Mouse (Mus musculus): Measurements from ENCODE around the gene Gm44596.

DNA sequence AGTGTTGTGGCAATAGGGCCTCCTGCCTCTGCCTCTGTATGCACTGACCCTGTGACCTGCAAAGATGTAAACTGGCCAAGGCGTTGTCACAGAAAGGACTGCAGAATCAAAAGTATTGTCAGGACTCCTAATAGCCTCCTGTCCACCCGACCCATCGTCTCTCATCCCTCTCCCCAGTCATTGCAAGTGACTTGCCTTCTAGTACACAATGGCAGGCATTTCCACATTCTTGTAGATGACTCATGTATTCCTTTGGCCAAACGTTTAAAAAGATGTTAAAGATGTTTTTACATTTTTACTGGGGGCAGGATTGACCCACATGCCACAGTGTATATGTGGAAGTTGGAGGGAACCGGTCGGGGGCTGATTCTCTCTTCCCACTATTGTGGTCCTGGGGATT lies 10.6 kb upstream of the Gm44596 start:
- no peak for TF ChIP-seq GATA1 (IDR thresholded peaks at IDR 0.05; ENCODE audit: borderline replicate concordance, low read length)
- no peak for TF ChIP-seq FLI1 (IDR thresholded peaks at IDR 0.05; ENCODE audit: low read length)

Data from megakaryocyte, embryonic 14.5 days (primary cell).